Mouse (Mus musculus) MEL (cell line): ENCODE measurements at regions not wholly inside any gene's neighbourhood (a gene's known extent, or its start where the extent isn't known, plus 50 kb on each side); places are given as distances from the start of the nearest gene placed in this dataset.

Source experiments
- DNase-seq: peaks from one replicate; pipeline ENCODE4 v3.0.0; 2011; ENCODE audit warnings: low read depth, low spot score
- H3K27ac ChIP-seq: 2 replicates; pipeline ENCODE4 v1.5.1; 2012; ENCODE audit warnings: low read depth, mild to moderate bottlenecking, control low read depth, low read length, moderate library complexity; ENCODE audit not compliant: control insufficient read depth
- H3K27me3 ChIP-seq, 2 experiments: fragments of 150-350 bp in 1 of 2; sonication (generic) in 1 of 2; 2 replicates each; pipeline ENCODE4 v1.6.1; 2012; ENCODE audit warnings: low read length in 2 of 2, mild to moderate bottlenecking in 2 of 2, improper control_type of control experiment in 1 of 2, moderate library complexity in 1 of 2; ENCODE audit not compliant: insufficient read depth in 2 of 2, control insufficient read depth in 1 of 2
- H3K36me3 ChIP-seq, 2 experiments: 2 replicates each; pipeline ENCODE4 v1.6.1; 2012 to 2014; ENCODE audit warnings: low read length in 2 of 2, improper control_type of control experiment in 1 of 2, inconsistent platforms in 1 of 2, mild to moderate bottlenecking in 1 of 2; ENCODE audit not compliant: insufficient read depth in 2 of 2, control insufficient read depth in 1 of 2
- H3K4me1 ChIP-seq, 2 experiments: fragments of 150-350 bp in 1 of 2; sonication (generic) in 1 of 2; 2 replicates each; pipeline ENCODE4 v1.6.1; 2012; ENCODE audit warnings: low read length in 2 of 2, improper control_type of control experiment in 1 of 2, mild to moderate bottlenecking in 1 of 2; ENCODE audit not compliant: insufficient read depth in 2 of 2, control insufficient read depth in 1 of 2
- H3K4me3 ChIP-seq, 2 experiments: fragments of 150-350 bp in 1 of 2; sonication (generic) in 1 of 2; 2 replicates each; pipeline ENCODE4 v1.5.1; 2012; ENCODE audit warnings: low read depth in 2 of 2, low read length in 2 of 2, mild to moderate bottlenecking in 2 of 2, moderate library complexity in 2 of 2, control low read depth in 1 of 2, improper control_type of control experiment in 1 of 2; ENCODE audit not compliant: control insufficient read depth in 1 of 2, insufficient read depth in 1 of 2
- H3K79me2 ChIP-seq: 2 replicates; pipeline ENCODE4 v1.6.1; 2012; ENCODE audit warnings: mild to moderate bottlenecking, low read length, moderate library complexity; ENCODE audit not compliant: control insufficient read depth, poor library complexity, insufficient read depth
- H3K9ac ChIP-seq: 2 replicates; pipeline ENCODE4 v1.6.1; 2012; ENCODE audit warnings: low read depth, mild to moderate bottlenecking, control low read depth, low read length, moderate library complexity; ENCODE audit not compliant: control insufficient read depth, poor library complexity, severe bottlenecking
- H3K9me3 ChIP-seq: fragments of 150-350 bp; sonication (generic); replicated peaks from 2 replicates; pipeline ENCODE4 v1.6.1; 2012; ENCODE audit warnings: mild to moderate bottlenecking, low read length, improper control_type of control experiment, moderate library complexity; ENCODE audit not compliant: insufficient read depth
- CTCF ChIP-seq, 3 experiments: IDR thresholded peaks in 2 of 3; conservative IDR thresholded peaks in 1 of 3; 2 replicates each; pipeline ENCODE4 v1.5.1; 2011 to 2012; ENCODE audit warnings: low read length in 3 of 3, low read depth in 2 of 3, mild to moderate bottlenecking in 2 of 3, improper control_type of control experiment in 1 of 3, inconsistent platforms in 1 of 3, mixed read lengths in 1 of 3, moderate library complexity in 1 of 3; ENCODE audit not compliant: control insufficient read depth in 1 of 3, insufficient read depth in 1 of 3, poor library complexity in 1 of 3, severe bottlenecking in 1 of 3
- EP300 ChIP-seq, 2 experiments: IDR thresholded peaks; 2 replicates each; pipeline ENCODE4 v1.6.1; 2011; ENCODE audit warnings: improper control_type of control experiment in 2 of 2, low read length in 2 of 2, low read depth in 1 of 2, mild to moderate bottlenecking in 1 of 2
- GATA1 ChIP-seq: IDR thresholded peaks from 2 replicates; pipeline ENCODE4 v1.6.1; 2011; ENCODE audit warnings: low read depth, low read length, improper control_type of control experiment
- MAZ ChIP-seq: IDR thresholded peaks from 2 replicates; pipeline ENCODE4 v1.6.1; 2012; ENCODE audit warnings: low read depth, mild to moderate bottlenecking, inconsistent platforms, low read length, improper control_type of control experiment
- NELFE ChIP-seq: IDR thresholded peaks from 2 replicates; pipeline ENCODE4 v1.6.1; 2011; ENCODE audit warnings: low read depth, low read length, improper control_type of control experiment
- POLR2A ChIP-seq, 2 experiments: IDR thresholded peaks; 2 replicates each; pipeline ENCODE4 v1.6.1; 2011 to 2012; ENCODE audit warnings: low read length in 2 of 2, mild to moderate bottlenecking in 2 of 2, control low read depth in 1 of 2, improper control_type of control experiment in 1 of 2, low read depth in 1 of 2, moderate library complexity in 1 of 2; ENCODE audit not compliant: control insufficient read depth in 1 of 2, insufficient read depth in 1 of 2, poor library complexity in 1 of 2
- POLR2AphosphoS2 ChIP-seq: IDR thresholded peaks from 2 replicates; pipeline ENCODE4 v1.6.1; 2011; ENCODE audit warnings: low read length, improper control_type of control experiment
- SMC3 ChIP-seq: IDR thresholded peaks from 2 replicates; pipeline ENCODE4 v1.6.1; 2011; ENCODE audit warnings: low read depth, low read length, improper control_type of control experiment
- UBTF ChIP-seq: IDR thresholded peaks from 2 replicates; pipeline ENCODE4 v1.6.1; 2012; ENCODE audit warnings: low read depth, mild to moderate bottlenecking, inconsistent platforms, low read length, improper control_type of control experiment, moderate library complexity, borderline replicate concordance; ENCODE audit not compliant: insufficient read depth
- USF1 ChIP-seq: IDR thresholded peaks from 2 replicates; pipeline ENCODE4 v1.6.1; 2014; ENCODE audit warnings: low read depth, mild to moderate bottlenecking, inconsistent platforms, low read length, improper control_type of control experiment, moderate library complexity

DNA sequence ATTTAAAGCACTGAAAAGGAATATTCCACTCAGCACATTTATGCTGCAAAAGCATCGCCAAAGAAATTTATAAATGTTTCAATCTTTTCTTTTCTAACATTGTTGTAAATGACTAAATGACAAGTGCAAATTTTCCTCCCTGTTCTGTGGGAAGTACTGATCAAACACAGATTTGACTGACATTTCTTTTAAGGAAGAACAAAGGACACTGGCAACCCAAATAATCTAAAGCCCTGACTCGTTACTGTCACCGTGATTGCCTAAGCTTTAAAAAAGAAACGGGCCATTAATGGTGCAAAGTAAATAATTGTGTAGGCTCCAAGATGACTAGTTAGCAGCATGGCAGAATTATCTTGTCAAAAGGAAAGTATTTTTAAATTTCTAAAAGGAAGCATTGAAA, 587.4 kb downstream of the Otol1 start:
- H3K9me3 ChIP-seq: no peaks in the 10 kb centered on the region
- no peak overlapping the region for H3K27ac ChIP-seq
- H3K36me3 ChIP-seq: no peaks in the 10 kb centered on the region
- H3K27me3 ChIP-seq: no peaks in the 10 kb centered on the region
- no peak overlapping the region for H3K4me3 ChIP-seq
- H3K4me1 ChIP-seq: no peaks in the 10 kb centered on the region
- H3K9ac ChIP-seq: no peak overlapping the region
- no peaks in the 10 kb centered on the region for H3K79me2 ChIP-seq
- no peak for TF ChIP-seq POLR2AphosphoS2
- TF ChIP-seq NELFE: no peak
- TF ChIP-seq USF1: no peak
- no peak for TF ChIP-seq EP300 (IDR thresholded peaks at IDR 0.05; ENCODE audit: low read depth in 1 of 2, low read length in 2 of 2)
- TF ChIP-seq UBTF: no peak
- no peak for TF ChIP-seq SMC3
- TF ChIP-seq CTCF (IDR thresholded peaks at IDR 0.05 in 2 of 3, conservative IDR thresholded peaks at IDR 0.05 in 1 of 3; ENCODE audit: control insufficient read depth in 1 of 3, insufficient read depth in 1 of 3, low read depth in 2 of 3, low read length in 3 of 3, poor library complexity in 1 of 3, severe bottlenecking in 1 of 3): no peak
- no peak for TF ChIP-seq MAZ
- TF ChIP-seq POLR2A (IDR thresholded peaks at IDR 0.05; ENCODE audit: control insufficient read depth in 1 of 2, insufficient read depth in 1 of 2, low read depth in 1 of 2, low read length in 2 of 2, poor library complexity in 1 of 2): no peak
- no peak for TF ChIP-seq GATA1
- DNase-seq: no peak
